Mouse (Mus musculus) heart, postnatal 0 days (tissue): ENCODE measurements around the gene Fbxo24.

ENCODE experiments used
- CTCF ChIP-seq: IDR thresholded peaks from 2 replicates; pipeline ENCODE4 v1.5.1; 2016; ENCODE audit warnings: antibody characterized with exemption, control low read depth, low read depth
- EP300 ChIP-seq: IDR thresholded peaks from 2 replicates; pipeline ENCODE4 v1.6.1; 2016; ENCODE audit warnings: antibody characterized with exemption, low read depth

DNA sequence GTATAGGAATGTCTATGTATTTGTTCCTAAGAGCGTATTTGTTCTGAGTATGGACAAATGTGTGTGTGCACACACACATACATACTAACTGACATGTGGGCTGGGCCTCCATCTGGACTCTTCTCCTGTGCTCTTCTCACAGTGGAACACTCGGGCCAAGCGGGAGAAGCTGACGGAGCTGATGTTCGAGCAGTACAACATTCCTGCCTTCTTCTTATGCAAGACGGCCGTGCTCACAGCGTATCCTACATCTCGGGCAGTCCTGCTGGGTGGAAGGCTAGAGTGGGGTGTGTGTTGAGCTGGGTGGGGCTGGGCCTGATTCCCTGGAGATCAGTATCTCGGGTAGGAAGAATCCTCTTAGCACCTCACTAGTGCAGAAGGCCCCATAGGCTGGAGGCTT, 65.8 kb downstream of the Fbxo24 start:
- no peak for TF ChIP-seq CTCF
- no peak for TF ChIP-seq EP300
